Mouse (Mus musculus) testis, adult 2 months (tissue): ENCODE results near the gene Frmd4a. TPM values are rescaled to one million over a fixed set of nuclear protein-coding genes. Genes with fewer than 3 reads are reported as not detected.

Source experiments
- H3K27ac ChIP-seq: fragments of 200-500 bp; 2 replicates; pipeline ENCODE4 v1.5.1; 2012; ENCODE audit warnings: low read depth, low read length; ENCODE audit not compliant: control insufficient read depth, insufficient read depth
- H3K27me3 ChIP-seq: fragments of 200-500 bp; 2 replicates; pipeline ENCODE4 v1.6.1; 2012; ENCODE audit warnings: mild to moderate bottlenecking, low read length, moderate library complexity; ENCODE audit not compliant: control insufficient read depth, insufficient read depth
- H3K36me3 ChIP-seq: fragments of 200-500 bp; 2 replicates; pipeline ENCODE4 v1.6.1; 2012; ENCODE audit warnings: mild to moderate bottlenecking, low read length; ENCODE audit not compliant: control insufficient read depth, insufficient read depth
- H3K4me1 ChIP-seq: fragments of 200-500 bp; 2 replicates; pipeline ENCODE4 v1.6.1; 2012; ENCODE audit warnings: low read length; ENCODE audit not compliant: control insufficient read depth, insufficient read depth
- H3K4me3 ChIP-seq: fragments of 200-500 bp; 2 replicates; pipeline ENCODE4 v1.5.1; 2012; ENCODE audit warnings: low read depth, mild to moderate bottlenecking, low read length, moderate library complexity, mixed read lengths; ENCODE audit not compliant: control insufficient read depth
- CTCF ChIP-seq: fragments of 200-500 bp; IDR thresholded peaks from 2 replicates; pipeline ENCODE4 v1.5.1; 2012; ENCODE audit warnings: low read depth, mild to moderate bottlenecking, inconsistent platforms, low read length, moderate library complexity; ENCODE audit not compliant: control insufficient read depth, insufficient read depth, insufficient replicate concordance
- POLR2A ChIP-seq: fragments of 200-500 bp; IDR thresholded peaks from 2 replicates; pipeline ENCODE4 v1.6.1; 2012; ENCODE audit warnings: low read depth, mild to moderate bottlenecking, inconsistent platforms, low read length, moderate library complexity; ENCODE audit not compliant: control insufficient read depth
- polyA plus RNA-seq: library from polyadenylated mRNA; depleted of rRNA; stranded (reverse); fragments of >200 nt; gene quantifications from 2 replicates; pipeline ENCODE4 v1.2.3, GENCODE M21; 2012

The Frmd4a gene
- polyA plus RNA-seq, 1 experiment: 6.1 TPM

GRCm38 (mm10) chr2:4370499-4370898 lies 353.0 kb downstream of the Frmd4a start:
- no peaks in the 10 kb centered on the region for H3K27me3 ChIP-seq
- H3K36me3 ChIP-seq: no peaks in the 10 kb centered on the region
- no peak overlapping the region for H3K27ac ChIP-seq

GRCm38 (mm10) chr2:4371341-4371740 lies 353.8 kb downstream of the Frmd4a start:
- Histone ChIP-seq H3K4me1 (no peaks in the 10 kb centered on the region), H3K27ac (no peak overlapping the region), H3K36me3 (no peaks in the 10 kb centered on the region), H3K27me3 (no peaks in the 10 kb centered on the region), H3K4me3 (no peak overlapping the region)
- no peak for TF ChIP-seq CTCF
- TF ChIP-seq POLR2A: no peak

More at GRCm38 (mm10) chr2:4370499-4370898, 353.0 kb downstream of the Frmd4a start:
- TF ChIP-seq CTCF: no peak
- TF ChIP-seq POLR2A: no peak
- Histone ChIP-seq H3K4me1 (no peaks in the 10 kb centered on the region), H3K4me3 (no peak overlapping the region)

GRCm38 (mm10) chr2:4378844-4379243 lies 361.3 kb downstream of the Frmd4a start:
- Histone ChIP-seq H3K4me3 (no peak overlapping the region), H3K36me3 (no peaks in the 10 kb centered on the region), H3K27ac (no peak overlapping the region), H3K4me1 (no peaks in the 10 kb centered on the region), H3K27me3 (no peaks in the 10 kb centered on the region)
- no peak for TF ChIP-seq CTCF
- TF ChIP-seq POLR2A: no peak

- H3K4me3 ChIP-seq: no peak overlapping the region
- H3K36me3 ChIP-seq: no peaks in the 10 kb centered on the region
- TF ChIP-seq CTCF (no peak), POLR2A (no peak)
- H3K27ac ChIP-seq: no peak overlapping the region
- H3K27me3 ChIP-seq: no peaks in the 10 kb centered on the region
- H3K4me1 ChIP-seq: no peaks in the 10 kb centered on the region
Measured at GRCm38 (mm10) chr2:4380435-4380834, 362.9 kb downstream of the Frmd4a start.

GRCm38 (mm10) chr2:4380926-4381325 lies 363.4 kb downstream of the Frmd4a start:
- Histone ChIP-seq H3K4me1 (no peaks in the 10 kb centered on the region), H3K27ac (no peak overlapping the region), H3K4me3 (no peak overlapping the region), H3K36me3 (no peaks in the 10 kb centered on the region), H3K27me3 (no peaks in the 10 kb centered on the region)
- TF ChIP-seq CTCF (no peak), POLR2A (no peak)

GRCm38 (mm10) chr2:4386468-4386867 lies 369.0 kb downstream of the Frmd4a start:
- H3K27me3 ChIP-seq: no peaks in the 10 kb centered on the region
- TF ChIP-seq CTCF (no peak), POLR2A (no peak)
- no peaks in the 10 kb centered on the region for H3K36me3 ChIP-seq
- no peak overlapping the region for H3K4me3 ChIP-seq
- no peak overlapping the region for H3K27ac ChIP-seq
- no peaks in the 10 kb centered on the region for H3K4me1 ChIP-seq

- TF ChIP-seq CTCF: no peak
- no peak for TF ChIP-seq POLR2A
- Histone ChIP-seq H3K4me3 (no peak overlapping the region), H3K36me3 (no peaks in the 10 kb centered on the region), H3K4me1 (no peaks in the 10 kb centered on the region), H3K27me3 (no peaks in the 10 kb centered on the region), H3K27ac (no peak overlapping the region)
Measured at GRCm38 (mm10) chr2:4389330-4389729, 371.8 kb downstream of the Frmd4a start.

GRCm38 (mm10) chr2:4391091-4391490 lies 373.6 kb downstream of the Frmd4a start:
- Histone ChIP-seq H3K4me1 (no peaks in the 10 kb centered on the region), H3K36me3 (no peaks in the 10 kb centered on the region), H3K27ac (no peak overlapping the region), H3K4me3 (no peak overlapping the region), H3K27me3 (no peaks in the 10 kb centered on the region)
- TF ChIP-seq POLR2A (no peak), CTCF (no peak)
